Mouse (Mus musculus): ENCODE results near the gene Gm3893.
"Not testable (repeated sequence)": the region's sequence is repeated elsewhere in the genome, so short reads cannot be mapped to it uniquely, and the experiment has no call there.

Gm3893 gene

GRCm38 (mm10) chr4:42090907-42091306 is at the start of gene Gm3893:
Gene Gm3893, plus strand, starts transcription at chr4:42091207.
- not testable (repeated sequence) for DNase-seq (ENCODE audit: low spot score in 2 of 2)

DNA sequence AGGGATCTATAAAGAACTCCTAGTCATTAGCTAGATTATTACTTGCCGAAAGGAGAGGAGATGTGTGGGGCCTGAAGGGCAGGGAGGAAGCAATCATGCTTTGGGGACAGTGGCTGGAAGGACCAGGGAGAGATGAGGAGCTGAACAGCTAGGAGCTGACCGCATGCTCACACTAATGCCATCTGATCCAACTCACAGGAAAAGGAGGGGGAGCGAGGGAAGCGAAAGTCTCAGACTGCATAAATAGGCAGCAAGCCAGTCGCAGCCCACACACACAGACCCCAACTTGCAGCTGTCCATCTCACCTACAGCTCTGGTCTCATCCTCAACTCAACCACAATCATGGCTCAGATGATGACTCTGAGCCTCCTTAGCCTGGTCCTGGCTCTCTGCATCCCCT is 23.5 kb downstream of the Gm3893 start, which contains the start of gene Gm13304:
Gene Gm13304 (plus strand): TSS at position 301 of the 400 bp plus-strand sequence.
- DNase-seq (ENCODE audit: low spot score in 2 of 2) = not testable (repeated sequence)

All from right cerebral cortex, postnatal 36 days (tissue).